8 mouse cellular contexts compared by ENCODE assay signal in the genomic region with DNA sequence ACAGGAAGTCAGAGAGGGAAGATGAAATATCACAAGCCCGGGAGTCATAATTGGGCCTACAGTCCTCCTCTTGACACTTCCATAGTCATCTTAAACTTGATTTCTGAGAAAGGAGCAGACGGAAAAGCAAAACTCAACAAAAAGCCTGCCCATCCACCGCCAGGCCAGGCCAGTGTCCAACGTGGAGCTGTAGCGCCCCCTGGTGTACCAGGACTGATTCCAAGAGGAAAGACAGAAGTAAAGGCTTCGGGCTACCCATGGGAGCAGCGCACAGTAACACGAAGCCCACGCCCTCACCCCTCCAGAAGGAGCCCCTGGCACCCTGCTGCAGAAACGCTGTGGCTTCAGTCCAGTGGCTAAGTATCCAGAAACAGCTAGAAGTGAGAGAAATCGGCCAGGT. TPM values are rescaled to one million over a fixed set of nuclear protein-coding genes. Genes with fewer than 3 reads are reported as not detected.
DNase-seq lines count a peak whose midpoint lies in the region; ATAC-seq and TF ChIP-seq lines count a peak whose summit lies in the region.

No protein-coding gene starts in this region.

- H3K4me2 ChIP-seq in hindbrain, embryonic 13.5 days, result peak overlapping the region; percentile 32; the same call in 1 of the 2 replicates

- H3K36me3 ChIP-seq in MEL (ENCODE audit: control insufficient read depth in 1 of 2, insufficient read depth in 2 of 2, low read length in 2 of 2), result peaks cover 0 to 10% of the 10 kb centered on the region in 2 experiments; a peak in 2 of 4 replicates
- H3K36me3 ChIP-seq in hindbrain, embryonic 13.5 days, result no peaks in the 10 kb centered on the region

- no peaks in the 10 kb centered on the region for H3K9me3 ChIP-seq in MEL (replicated peaks; ENCODE audit: insufficient read depth, low read length)
- no peaks in the 10 kb centered on the region for H3K9me3 ChIP-seq in hindbrain, embryonic 13.5 days

- 10% methylated on average over 11 of the region's 11 CpGs for whole genome bisulfite sequencing in hindbrain, embryonic 13.5 days

- H3K27me3 ChIP-seq in MEL (ENCODE audit: control insufficient read depth in 1 of 2, insufficient read depth in 2 of 2, low read length in 2 of 2), result no peaks in the 10 kb centered on the region
- no peaks in the 10 kb centered on the region for H3K27me3 ChIP-seq in hindbrain, embryonic 13.5 days

- peak; percentile 82 to 96 (median 94) for TF ChIP-seq CTCF in MEL (IDR thresholded peaks at IDR 0.05 in 2 of 3, conservative IDR thresholded peaks at IDR 0.05 in 1 of 3; ENCODE audit: control insufficient read depth in 1 of 3, insufficient read depth in 1 of 3, low read depth in 2 of 3, low read length in 3 of 3, poor library complexity in 1 of 3, severe bottlenecking in 1 of 3)

- no peaks in the 10 kb centered on the region for H3K79me2 ChIP-seq in MEL (ENCODE audit: control insufficient read depth, insufficient read depth, low read length, poor library complexity)

- no peak overlapping the region for H3K27ac ChIP-seq in MEL (ENCODE audit: control insufficient read depth, low read depth, low read length)
- no peak overlapping the region for H3K27ac ChIP-seq in hindbrain, embryonic 13.5 days

- TF ChIP-seq POLR2A in MEL (IDR thresholded peaks at IDR 0.05; ENCODE audit: control insufficient read depth in 1 of 2, insufficient read depth in 1 of 2, low read depth in 1 of 2, low read length in 2 of 2, poor library complexity in 1 of 2), result no peak

- TF ChIP-seq EP300 in MEL (IDR thresholded peaks at IDR 0.05; ENCODE audit: low read depth in 1 of 2, low read length in 2 of 2), result no peak

- no peak overlapping the region; the same call in 1 of the 2 replicates for H3K9ac ChIP-seq in MEL (ENCODE audit: control insufficient read depth, low read depth, low read length, poor library complexity, severe bottlenecking)
- no peak overlapping the region for H3K9ac ChIP-seq in hindbrain, embryonic 13.5 days

- TF ChIP-seq RAD21 in MEL (IDR thresholded peaks at IDR 0.05; ENCODE audit: low read depth, low read length), result peak; percentile 92

- H3K4me3 ChIP-seq in MEL (ENCODE audit: control insufficient read depth in 1 of 2, insufficient read depth in 1 of 2, low read depth in 2 of 2, low read length in 2 of 2), result no peak overlapping the region
- no peak overlapping the region for H3K4me3 ChIP-seq in hindbrain, embryonic 13.5 days

- no peak for ATAC-seq in hindbrain, embryonic 13.5 days (ENCODE audit: low FRiP score)

- peak; percentile 84 for DNase-seq in MEL (ENCODE audit: low read depth, low spot score)
- peak; percentile 65 for DNase-seq in c-Kit-positive CD71-positive TER-119-negative erythroid progenitor cells, embryonic 14.5 days (ENCODE audit: low read depth)
- DNase-seq in frontal cortex, adult 2 months (ENCODE audit: extremely low spot score in 1 of 2, low spot score in 1 of 2), result peak; percentile 28 to 90
- peak; percentile 74 to 80 for DNase-seq in layer of hippocampus, postnatal 14 days (ENCODE audit: low spot score in 2 of 2)
- peak; percentile 73 for DNase-seq in lung, postnatal 25 days (ENCODE audit: low spot score)
- DNase-seq in right cerebral cortex, postnatal 14 days, result peak; percentile 94
- peak; percentile 84 to 87 for DNase-seq in urinary bladder, postnatal 36 days (ENCODE audit: low spot score in 2 of 2)

- peaks cover 0 to 21% of the 10 kb centered on the region in 2 experiments; a peak in 2 of 4 replicates for H3K4me1 ChIP-seq in MEL (ENCODE audit: control insufficient read depth in 1 of 2, insufficient read depth in 2 of 2, low read length in 2 of 2)
- no peaks in the 10 kb centered on the region for H3K4me1 ChIP-seq in hindbrain, embryonic 13.5 days (replicated peaks)

TF ChIP-seq in MEL, 35 proteins besides CTCF, POLR2A, EP300 and RAD21:
- no peak for TF ChIP-seq POLR2AphosphoS2 (IDR thresholded peaks at IDR 0.05; ENCODE audit: low read length)
- TF ChIP-seq KAT2A (conservative IDR thresholded peaks at IDR 0.05; ENCODE audit: low read depth, low read length), result no peak
- TF ChIP-seq ZKSCAN1 (IDR thresholded peaks at IDR 0.05; ENCODE audit: low read depth, low read length), result no peak
- no peak for TF ChIP-seq GABPA (IDR thresholded peaks at IDR 0.05; ENCODE audit: low read depth, low read length)
- TF ChIP-seq ZMIZ1 (IDR thresholded peaks at IDR 0.05; ENCODE audit: low read depth, low read length), result no peak
- no peak for TF ChIP-seq HCFC1 (IDR thresholded peaks at IDR 0.05; ENCODE audit: low read depth, low read length)
- no peak for TF ChIP-seq NRF1 (IDR thresholded peaks at IDR 0.05; ENCODE audit: insufficient read depth, low read depth, low read length, poor library complexity, severe bottlenecking)
- TF ChIP-seq BHLHE40 (IDR thresholded peaks at IDR 0.05; ENCODE audit: borderline replicate concordance, low read depth, low read length), result no peak
- no peak for TF ChIP-seq MXI1 (IDR thresholded peaks at IDR 0.05; ENCODE audit: low read depth, low read length)
- TF ChIP-seq SMC3 (IDR thresholded peaks at IDR 0.05; ENCODE audit: low read depth, low read length), result peak; percentile 89
- TF ChIP-seq MAZ (IDR thresholded peaks at IDR 0.05; ENCODE audit: low read depth, low read length), result no peak
- TF ChIP-seq CHD2 (IDR thresholded peaks at IDR 0.05; ENCODE audit: low read length), result no peak
- TF ChIP-seq UBTF (IDR thresholded peaks at IDR 0.05; ENCODE audit: borderline replicate concordance, insufficient read depth, low read depth, low read length), result no peak
- TF ChIP-seq MAFK (IDR thresholded peaks at IDR 0.05; ENCODE audit: borderline replicate concordance, low read depth, low read length), result no peak
- TF ChIP-seq MEF2A (IDR thresholded peaks at IDR 0.05; ENCODE audit: extremely low read depth, insufficient replicate concordance, low read depth, low read length, poor library complexity, severe bottlenecking), result no peak
- no peak for TF ChIP-seq ELF1 (IDR thresholded peaks at IDR 0.05; ENCODE audit: low read depth, low read length)
- no peak for TF ChIP-seq POLR2AphosphoS5 (IDR thresholded peaks at IDR 0.05; ENCODE audit: borderline replicate concordance, low read depth, low read length)
- no peak for TF ChIP-seq MAX (IDR thresholded peaks at IDR 0.05; ENCODE audit: low read length)
- no peak for TF ChIP-seq USF2 (IDR thresholded peaks at IDR 0.05; ENCODE audit: borderline replicate concordance in 1 of 2, insufficient read depth in 1 of 2, low read depth in 1 of 2, low read length in 2 of 2)
- no peak for TF ChIP-seq ETS1 (IDR thresholded peaks at IDR 0.05; ENCODE audit: low read depth, low read length)
- peak; percentile 18; the same call in 1 of the 2 replicates for TF ChIP-seq SIN3A (IDR thresholded peaks at IDR 0.05; ENCODE audit: low read length)
- no peak for TF ChIP-seq MYB (IDR thresholded peaks at IDR 0.05; ENCODE audit: low read depth, low read length)
- TF ChIP-seq ZC3H11A (IDR thresholded peaks at IDR 0.05; ENCODE audit: low read depth, low read length), result peak; percentile 85

RNA-seq across cellular contexts. Expression of a gene that starts 6.5 kb away (rescaled TPM):
- total RNA-seq in MEL (2012; rRNA removed), result not detected in 2 replicates
- under 1 TPM in 1 of 2 experiments, not detected in 1; 0.15 TPM for polyA plus RNA-seq in MEL (2012; ENCODE audit: insufficient read depth in 1 of 2, insufficient read length in 2 of 2, low read depth in 1 of 2, low replicate concordance in 2 of 2, missing spikeins in 1 of 2)
- polyA plus RNA-seq in frontal cortex, adult 2 months (2012; rRNA removed), result not detected in 2 replicates
- polyA plus RNA-seq in hindbrain, embryonic 13.5 days (2015; fragmentation: Nextera tagmentation; extraction: Ambion mirVana), result not detected in 2 replicates
- not detected for total RNA-seq in layer of hippocampus, postnatal 14 days (2021)

RNA-seq across cellular contexts. Expression of a gene that starts 17.3 kb away (rescaled TPM):
- not detected in 2 replicates for total RNA-seq in MEL (2012; rRNA removed)
- polyA plus RNA-seq in MEL (2012; ENCODE audit: insufficient read depth in 1 of 2, insufficient read length in 2 of 2, low read depth in 1 of 2, low replicate concordance in 2 of 2, missing spikeins in 1 of 2), result not detected
- 0.17 TPM in 1 of 2 replicates, not detected in the other for polyA plus RNA-seq in frontal cortex, adult 2 months (2012; rRNA removed)
- 0.32 and 0.35 TPM in 2 replicates for polyA plus RNA-seq in hindbrain, embryonic 13.5 days (2015; fragmentation: Nextera tagmentation; extraction: Ambion mirVana)
- not detected for total RNA-seq in layer of hippocampus, postnatal 14 days (2021)
